Mouse (Mus musculus) lung, embryonic 14.5 days (tissue): ENCODE measurements around the gene Ndnf. TPM values are rescaled to one million over a fixed set of nuclear protein-coding genes. Genes with fewer than 3 reads are reported as not detected.

Experiments
- ATAC-seq: fragments of 200-750 bp; cut with Nextera tagmentation; 2 replicates; pipeline ENCODE4 v1.8.0; 2017; ENCODE audit warnings: mild to moderate bottlenecking, moderate TSS enrichment, moderate library complexity; ENCODE audit not compliant: insufficient read depth
- DNase-seq: peaks from one replicate; pipeline ENCODE4 v3.0.0-alpha.2; 2015
- H3K27ac ChIP-seq: fragments of 300-500 bp; sonication (generic); 2 replicates; pipeline ENCODE4 v1.5.1; 2014; ENCODE audit warnings: low read depth, mild to moderate bottlenecking, moderate library complexity
- H3K27me3 ChIP-seq: fragments of 300-500 bp; sonication (generic); 2 replicates; pipeline ENCODE4 v1.6.1; 2014; ENCODE audit warnings: low read length, control low read depth; ENCODE audit not compliant: insufficient read depth
- H3K36me3 ChIP-seq: fragments of 300-500 bp; sonication (generic); 2 replicates; pipeline ENCODE4 v1.6.1; 2014; ENCODE audit warnings: control low read depth; ENCODE audit not compliant: insufficient read depth
- H3K4me1 ChIP-seq: fragments of 300-500 bp; sonication (generic); 2 replicates; pipeline ENCODE4 v1.6.1; 2014; ENCODE audit warnings: antibody characterized with exemption, control low read depth; ENCODE audit not compliant: insufficient read depth
- H3K4me2 ChIP-seq: fragments of 300-500 bp; sonication (generic); 2 replicates; pipeline ENCODE4 v1.6.1; 2014; ENCODE audit warnings: mild to moderate bottlenecking
- H3K4me3 ChIP-seq: fragments of 300-500 bp; sonication (generic); 2 replicates; pipeline ENCODE4 v1.5.1; 2014; ENCODE audit warnings: low read depth, low read length
- H3K9ac ChIP-seq: fragments of 300-500 bp; sonication (generic); 2 replicates; pipeline ENCODE4 v1.6.1; 2014
- H3K9me3 ChIP-seq: fragments of 300-500 bp; sonication (generic); 2 replicates; pipeline ENCODE4 v1.6.1; 2016; ENCODE audit warnings: low read depth, low read length, control low read depth
- CTCF ChIP-seq: IDR thresholded peaks from 2 replicates; pipeline ENCODE4 v1.5.1; 2016; ENCODE audit warnings: antibody characterized with exemption, low read depth
- WGBS: fragments of 180-500 bp; shearing (Covaris S2); extraction: QIAGEN DNeasy Blood & Tissue Kit; methylation state at CpG from one replicate; pipeline ENCODE4 v1.1.7; 2014; 5-methylcytosine and 5-hydroxymethylcytosine counted together
- polyA plus RNA-seq: library from polyadenylated mRNA; unstranded; fragments of >200 nt; fragmentation: Nextera tagmentation; extraction: Ambion mirVana; gene quantifications from 2 replicates; pipeline ENCODE4 v1.2.1, GENCODE M21; 2014

Gene Ndnf
- polyA plus RNA-seq, 1 experiment from 2014 or later: 40.8 TPM

DNA sequence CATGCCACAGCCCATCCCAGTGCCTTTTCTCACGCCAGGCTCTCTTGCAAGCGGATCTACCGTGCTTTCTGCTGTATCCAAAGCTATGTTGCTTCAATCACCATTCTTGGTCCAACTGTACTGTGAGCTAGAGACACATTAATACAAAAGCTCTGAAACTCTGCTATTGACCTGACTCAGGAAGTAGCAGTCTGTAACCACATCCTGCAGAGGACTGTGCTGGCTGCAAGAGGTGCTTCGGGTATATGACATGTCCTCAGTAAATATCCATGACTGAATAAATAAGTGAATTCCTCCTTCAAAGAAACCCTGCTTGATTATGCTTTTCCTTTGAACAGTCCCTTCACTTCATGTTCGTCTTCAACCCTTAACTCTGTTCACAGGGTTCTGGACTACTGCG is 23.7 kb upstream of the Ndnf start:
- Histone ChIP-seq H3K4me3 (no peak overlapping the region), H3K4me2 (no peak overlapping the region), H3K27me3 (no peaks in the 10 kb centered on the region), H3K9me3 (no peaks in the 10 kb centered on the region), H3K9ac (no peak overlapping the region), H3K27ac (peak overlapping the region; percentile 46; the same call in 1 of the 2 replicates), H3K36me3 (no peaks in the 10 kb centered on the region), H3K4me1 (no peaks in the 10 kb centered on the region; the same call in 1 of the 2 replicates)
- TF ChIP-seq CTCF: no peak
- ATAC-seq (no peak), DNase-seq (no peak)
- 72% methylated on average over 6 of the region's 6 CpGs for WGBS

DNA sequence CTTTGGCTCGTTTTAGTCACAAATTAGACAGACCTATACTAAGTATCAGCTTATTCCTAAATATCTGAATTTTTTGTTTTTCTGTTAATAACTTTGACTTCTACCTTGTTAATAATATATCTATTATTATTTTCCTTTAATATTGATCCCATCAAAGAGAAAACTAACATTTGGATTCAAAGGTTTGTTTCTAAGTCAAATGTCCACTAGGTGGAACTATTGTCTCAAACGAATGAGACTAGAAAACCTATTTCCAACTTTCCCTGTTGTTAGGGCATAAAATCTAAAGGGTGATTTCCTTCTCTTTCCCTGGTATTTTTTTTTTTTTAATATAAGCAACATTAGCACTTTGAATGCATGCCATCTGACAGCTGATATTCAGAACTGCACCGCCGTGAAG is 20.0 kb upstream of the Ndnf start:
- Histone ChIP-seq H3K4me1 (no peaks in the 10 kb centered on the region), H3K27me3 (no peaks in the 10 kb centered on the region), H3K36me3 (no peaks in the 10 kb centered on the region), H3K27ac (no peak overlapping the region), H3K9ac (no peak overlapping the region), H3K4me2 (no peak overlapping the region), H3K9me3 (no peaks in the 10 kb centered on the region), H3K4me3 (no peak overlapping the region)
- 16% methylated on average over 4 of the region's 4 CpGs for WGBS
- TF ChIP-seq CTCF: peak; percentile 65
- peak; percentile 87 for DNase-seq
- no peak for ATAC-seq

DNA sequence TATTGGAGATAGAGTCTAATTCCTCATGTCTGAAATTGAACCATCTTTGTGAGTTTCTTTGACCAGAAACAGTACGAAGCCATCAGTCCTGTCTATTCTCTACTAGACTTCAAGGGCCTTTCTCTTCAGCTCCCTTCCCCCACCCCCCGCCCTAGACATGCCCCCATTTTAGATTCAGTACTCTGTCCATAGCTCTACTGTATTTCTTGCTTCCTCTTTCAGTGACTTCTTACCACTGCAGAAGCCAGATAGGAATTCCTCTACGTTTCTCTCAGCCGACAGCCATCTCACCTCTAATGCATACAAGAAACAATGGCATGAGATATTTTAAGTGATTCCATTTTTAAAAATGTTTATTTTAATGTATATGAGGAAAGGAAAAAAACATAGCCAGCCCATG is 10.1 kb upstream of the Ndnf start:
- Histone ChIP-seq H3K27ac (no peak overlapping the region), H3K9ac (no peak overlapping the region), H3K4me3 (no peak overlapping the region), H3K4me2 (no peak overlapping the region), H3K27me3 (no peaks in the 10 kb centered on the region), H3K9me3 (no peaks in the 10 kb centered on the region), H3K36me3 (no peaks in the 10 kb centered on the region), H3K4me1 (no peaks in the 10 kb centered on the region)
- no peak for TF ChIP-seq CTCF
- ATAC-seq (no peak), DNase-seq (no peak)
- WGBS: 60% methylated on average over 4 of the region's 4 CpGs

DNA sequence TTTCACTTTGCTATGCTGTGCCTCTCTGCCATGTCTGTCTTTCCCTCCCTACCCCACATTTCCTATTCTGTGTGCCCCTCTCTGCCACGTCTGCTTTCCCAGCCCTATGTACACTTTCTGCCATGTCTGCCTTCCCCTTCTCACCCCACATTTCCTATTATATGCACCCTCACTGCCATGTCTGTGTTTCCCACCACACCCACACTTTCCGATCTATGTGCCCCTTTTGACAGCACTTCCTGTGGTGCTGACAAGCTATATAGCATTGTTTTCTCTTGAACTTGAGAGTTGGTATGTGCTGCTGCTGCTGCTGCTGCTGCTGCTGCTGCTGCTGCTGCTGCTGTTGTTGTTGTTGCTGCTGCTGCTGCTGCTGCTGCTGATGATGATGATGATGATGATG is 9.3 kb upstream of the Ndnf start:
- ATAC-seq (no peak), DNase-seq (no peak)
- Histone ChIP-seq H3K27ac (no peak overlapping the region), H3K27me3 (no peaks in the 10 kb centered on the region), H3K36me3 (no peaks in the 10 kb centered on the region), H3K9ac (no peak overlapping the region), H3K4me3 (no peak overlapping the region), H3K4me1 (no peaks in the 10 kb centered on the region), H3K4me2 (no peak overlapping the region), H3K9me3 (no peaks in the 10 kb centered on the region)
- 47% methylated on average over 2 of the region's 2 CpGs for WGBS
- TF ChIP-seq CTCF: no peak

DNA sequence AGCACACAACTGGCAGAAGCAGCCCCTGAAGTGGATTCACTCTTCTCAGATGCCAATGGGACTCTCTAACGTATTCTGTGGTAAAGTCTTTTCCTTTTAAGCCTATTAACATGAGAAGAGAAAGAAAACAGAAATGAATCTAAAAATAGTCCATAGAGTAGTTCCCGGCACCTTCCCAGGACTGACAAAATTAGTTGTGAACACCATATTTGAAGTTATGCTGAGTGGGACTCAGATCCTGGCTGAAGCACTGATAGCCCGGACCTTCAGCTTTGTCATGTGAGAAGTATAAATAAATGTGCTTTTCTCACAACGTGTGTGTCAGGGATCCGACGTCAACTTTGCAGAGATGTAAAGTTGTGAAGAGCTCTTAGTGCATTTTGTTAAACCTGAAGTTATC is 7.4 kb upstream of the Ndnf start:
- 33% methylated on average over 6 of the region's 6 CpGs for WGBS
- H3K4me1 ChIP-seq: no peaks in the 10 kb centered on the region
- no peak overlapping the region for H3K4me3 ChIP-seq
- no peak overlapping the region for H3K4me2 ChIP-seq
- no peaks in the 10 kb centered on the region for H3K9me3 ChIP-seq
- TF ChIP-seq CTCF: no peak
- DNase-seq: no peak
- ATAC-seq: no peak
- no peaks in the 10 kb centered on the region for H3K36me3 ChIP-seq
- no peak overlapping the region for H3K9ac ChIP-seq
- no peak overlapping the region for H3K27ac ChIP-seq
- no peaks in the 10 kb centered on the region for H3K27me3 ChIP-seq

DNA sequence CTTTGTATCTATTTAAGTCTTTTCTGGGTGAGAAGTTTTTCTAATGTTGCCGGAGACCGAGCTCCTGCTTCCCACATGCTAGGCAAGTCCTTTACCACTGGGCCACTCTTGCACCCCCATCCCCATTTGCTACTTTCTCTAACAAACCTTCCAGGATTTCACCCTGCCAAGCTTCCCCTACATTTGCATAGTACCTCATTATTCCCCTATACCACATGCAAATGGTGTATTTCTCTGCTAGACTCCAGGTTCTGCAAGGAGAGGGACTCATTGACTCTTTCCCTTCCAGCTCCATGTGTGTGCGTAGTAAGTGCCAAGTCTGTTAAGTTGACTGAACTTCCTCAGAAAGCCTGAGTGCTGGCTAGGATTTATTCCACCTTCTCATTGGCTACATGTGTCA is 5.1 kb upstream of the Ndnf start:
- TF ChIP-seq CTCF: no peak

DNA sequence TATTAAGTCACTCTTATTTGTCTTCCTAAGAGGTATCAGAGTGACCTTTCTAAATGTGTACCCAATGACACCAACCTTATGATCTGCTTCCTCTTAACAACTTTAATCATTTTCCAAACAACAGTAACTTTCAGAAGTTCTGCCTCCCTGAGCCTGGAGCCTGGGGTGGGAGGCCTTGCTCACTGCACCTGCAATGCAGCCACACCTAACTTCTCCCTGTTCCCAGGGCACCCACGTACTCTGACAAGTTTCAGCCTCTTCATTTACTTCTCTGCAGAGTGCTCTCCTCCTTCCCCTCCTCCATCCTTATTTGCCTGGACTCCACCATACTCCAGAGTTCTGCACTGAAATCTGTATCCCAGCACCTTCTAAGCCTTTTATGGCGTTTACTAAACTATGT is 1.4 kb upstream of the Ndnf start:
- peak overlapping the region; percentile 23; the same call in 1 of the 2 replicates for H3K4me2 ChIP-seq
- WGBS: 34% methylated on average over 2 of the region's 2 CpGs
- no peak for ATAC-seq

More for the DNA sequence above, 5.1 kb upstream of the Ndnf start:
- no peaks in the 10 kb centered on the region for H3K9me3 ChIP-seq
- 76% methylated on average over 3 of the region's 3 CpGs for WGBS
- H3K4me1 ChIP-seq: no peaks in the 10 kb centered on the region
- ATAC-seq (no peak), DNase-seq (no peak)
- no peaks in the 10 kb centered on the region for H3K27me3 ChIP-seq
- H3K4me3 ChIP-seq: no peak overlapping the region
- H3K36me3 ChIP-seq: no peaks in the 10 kb centered on the region
- no peak overlapping the region for H3K27ac ChIP-seq
- no peak overlapping the region for H3K4me2 ChIP-seq
- no peak overlapping the region for H3K9ac ChIP-seq

DNA sequence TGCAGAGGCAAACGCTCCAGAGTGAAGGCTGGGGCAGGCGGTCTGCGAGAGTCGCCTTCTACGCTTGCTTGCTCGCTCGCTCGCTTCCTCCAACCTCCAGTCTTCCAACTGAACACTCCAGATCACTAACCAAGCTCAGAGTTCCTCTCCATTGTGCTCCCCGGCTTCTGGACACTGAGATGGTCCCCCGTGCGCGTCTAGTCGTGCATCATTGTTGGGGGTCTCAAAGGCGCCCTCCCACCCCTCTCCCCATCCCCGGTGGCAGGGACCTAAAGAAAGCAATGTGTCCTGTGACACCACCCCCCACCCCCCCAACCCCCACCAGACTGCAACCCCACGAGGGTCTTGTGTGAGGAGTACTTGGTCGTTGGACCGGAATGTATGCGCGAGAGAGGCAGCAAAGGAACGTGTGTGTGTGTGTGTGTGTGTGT is 394 bp upstream of the Ndnf start:
- Histone ChIP-seq H3K4me3 (peak overlapping the region; percentile 65), H3K9me3 (no peaks in the 10 kb centered on the region), H3K4me1 (no peaks in the 10 kb centered on the region; the same call in 1 of the 2 replicates), H3K27ac (peak overlapping the region; percentile 50; the same call in 1 of the 2 replicates), H3K36me3 (no peaks in the 10 kb centered on the region), H3K27me3 (no peaks in the 10 kb centered on the region), H3K9ac (peak overlapping the region; percentile 67), H3K4me2 (peak overlapping the region; percentile 92)
- no peak for TF ChIP-seq CTCF
- ATAC-seq (peak; percentile 41), DNase-seq (peak; percentile 68)
- under 1% methylated on average over 21 of the region's 21 CpGs for WGBS

More for the DNA sequence above, 1.4 kb upstream of the Ndnf start:
- Histone ChIP-seq H3K9ac (no peak overlapping the region), H3K36me3 (no peaks in the 10 kb centered on the region), H3K27ac (no peak overlapping the region), H3K4me3 (no peak overlapping the region), H3K4me1 (no peaks in the 10 kb centered on the region; the same call in 1 of the 2 replicates), H3K9me3 (no peaks in the 10 kb centered on the region), H3K27me3 (no peaks in the 10 kb centered on the region)
- no peak for DNase-seq
- TF ChIP-seq CTCF: no peak
